Mouse (Mus musculus): ENCODE measurements around the gene Crabp1. TPM values are rescaled to one million over a fixed set of nuclear protein-coding genes. Genes with fewer than 3 reads are reported as not detected.

Crabp1 gene
- polyA plus RNA-seq, 1 experiment from 2014 or later = 4.1 TPM

DNA sequence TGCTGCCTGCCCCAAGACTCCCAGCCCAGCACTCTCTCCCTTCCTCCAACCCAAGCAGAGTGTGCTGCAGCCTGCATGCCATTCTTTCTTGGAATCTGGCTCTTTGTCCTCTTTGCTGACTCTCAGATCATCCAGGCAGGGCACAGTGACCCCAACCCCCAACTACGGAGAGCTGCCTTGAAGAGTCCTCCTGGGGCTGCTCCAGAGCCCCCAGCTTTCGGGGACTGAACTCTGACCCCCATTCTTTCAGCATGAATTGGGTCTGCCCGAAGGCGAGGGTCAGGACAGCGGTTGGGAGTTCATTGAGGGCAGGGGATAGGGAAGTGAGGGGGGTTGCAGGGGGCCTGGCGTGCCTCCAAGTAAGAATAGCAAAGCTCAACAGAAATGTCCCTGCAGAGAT, 5.0 kb upstream of the Crabp1 start:
- DNase-seq (ENCODE audit: low spot score) (no peak), ATAC-seq (ENCODE audit: low FRiP score, low TSS enrichment) (no peak)
- no peaks in the 10 kb centered on the region for H3K36me3 ChIP-seq (ENCODE audit: control insufficient read depth, insufficient read depth, low read length)
- WGBS = 32% methylated on average over 6 of the region's 6 CpGs
- H3K27me3 ChIP-seq (ENCODE audit: control insufficient read depth, insufficient read depth, low read length) = peaks cover 3% of the 10 kb centered on the region; the same call in 1 of the 2 replicates
- H3K9me3 ChIP-seq (ENCODE audit: control insufficient read depth, low read length) = no peaks in the 10 kb centered on the region
- TF ChIP-seq CTCF (IDR thresholded peaks at IDR 0.05; ENCODE audit: low read depth) = no peak
- no peak for TF ChIP-seq EP300 (optimal IDR thresholded peaks at IDR 0.05)
- H3K9ac ChIP-seq (ENCODE audit: low read length) = no peak overlapping the region
- H3K4me1 ChIP-seq (replicated peaks; ENCODE audit: control insufficient read depth, insufficient read depth) = no peaks in the 10 kb centered on the region
- H3K27ac ChIP-seq (replicated peaks) = no peak overlapping the region
- H3K4me2 ChIP-seq (replicated peaks; ENCODE audit: low read depth) = no peak overlapping the region
- no peak overlapping the region for H3K4me3 ChIP-seq (ENCODE audit: low read depth, low read length)

DNA sequence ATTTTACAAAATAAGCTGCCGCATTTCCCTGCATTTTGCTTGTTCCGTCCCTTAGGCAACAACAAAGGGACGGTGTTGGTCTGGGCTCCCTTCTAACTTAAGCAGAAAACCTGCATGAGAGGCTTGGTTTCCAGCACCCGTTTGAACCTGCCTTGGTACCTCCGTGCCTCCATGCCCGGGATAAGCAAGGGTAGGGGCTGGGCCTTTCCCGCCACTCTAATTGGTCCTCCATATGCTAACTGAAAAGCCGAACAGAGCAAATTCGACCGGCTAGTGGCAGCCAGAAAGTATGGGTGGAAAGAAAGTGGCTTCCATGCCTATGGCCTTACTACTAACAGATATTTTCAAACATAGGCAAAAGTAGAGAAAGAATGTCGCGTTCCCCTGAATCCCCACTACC, 457 bp upstream of the Crabp1 start:
- Histone ChIP-seq H3K4me1 (replicated peaks; ENCODE audit: control insufficient read depth, insufficient read depth) (0 out of 2 replicates have a peak, but pooled peaks cover 4% of the 10 kb centered on the region), H3K9me3 (ENCODE audit: control insufficient read depth, low read length) (no peaks in the 10 kb centered on the region), H3K9ac (ENCODE audit: low read length) (no peak overlapping the region), H3K27me3 (ENCODE audit: control insufficient read depth, insufficient read depth, low read length) (peaks cover 11% of the 10 kb centered on the region; the same call in 1 of the 2 replicates), H3K36me3 (ENCODE audit: control insufficient read depth, insufficient read depth, low read length) (no peaks in the 10 kb centered on the region), H3K4me3 (ENCODE audit: low read depth, low read length) (no peak overlapping the region), H3K4me2 (replicated peaks; ENCODE audit: low read depth) (no peak overlapping the region), H3K27ac (replicated peaks) (no peak overlapping the region)
- TF ChIP-seq CTCF (IDR thresholded peaks at IDR 0.05; ENCODE audit: low read depth) (no peak), EP300 (optimal IDR thresholded peaks at IDR 0.05) (no peak)
- ATAC-seq (ENCODE audit: low FRiP score, low TSS enrichment) (no peak), DNase-seq (ENCODE audit: low spot score) (no peak)
- WGBS = 32% methylated on average over 12 of the region's 12 CpGs

DNA sequence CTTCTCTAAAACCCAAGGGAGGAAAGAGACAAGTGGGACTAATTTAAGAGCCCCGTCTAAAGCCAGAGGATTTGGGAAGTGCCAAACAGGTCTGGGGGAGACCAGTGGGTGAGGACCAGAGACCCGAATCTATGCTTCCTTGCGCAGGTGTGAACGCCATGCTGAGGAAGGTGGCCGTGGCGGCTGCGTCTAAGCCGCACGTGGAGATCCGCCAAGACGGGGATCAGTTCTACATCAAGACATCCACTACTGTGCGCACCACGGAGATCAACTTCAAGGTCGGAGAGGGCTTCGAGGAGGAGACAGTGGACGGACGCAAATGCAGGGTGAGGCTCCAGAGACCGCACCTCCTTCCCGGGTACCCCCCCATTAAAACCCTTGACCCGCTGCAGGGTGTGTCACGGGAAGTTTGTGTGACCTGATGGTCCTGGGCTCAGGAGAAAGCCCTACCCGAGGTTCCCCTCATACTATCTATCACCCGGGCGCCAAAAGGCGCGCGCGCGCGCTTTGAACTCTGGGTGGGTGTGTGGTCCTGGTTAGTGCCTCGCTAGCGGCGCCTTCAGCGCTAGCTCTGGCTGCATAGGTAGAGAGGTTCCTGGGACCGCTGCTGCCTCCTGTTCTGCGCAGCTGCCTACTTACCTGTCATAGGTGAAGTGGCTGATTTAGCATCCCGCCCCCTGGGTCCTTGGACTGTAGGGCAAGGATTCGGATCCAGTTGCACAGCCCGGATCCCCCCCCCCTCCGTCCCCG, 963 bp downstream of the Crabp1 start:
- Histone ChIP-seq H3K9me3 (ENCODE audit: control insufficient read depth, low read length) (no peaks in the 10 kb centered on the region), H3K4me2 (replicated peaks; ENCODE audit: low read depth) (peak overlapping the region; percentile 53), H3K27ac (replicated peaks) (no peak overlapping the region), H3K36me3 (ENCODE audit: control insufficient read depth, insufficient read depth, low read length) (no peaks in the 10 kb centered on the region), H3K9ac (ENCODE audit: low read length) (no peak overlapping the region; the same call in 1 of the 2 replicates), H3K27me3 (ENCODE audit: control insufficient read depth, insufficient read depth, low read length) (peaks cover 11% of the 10 kb centered on the region; the same call in 1 of the 2 replicates), H3K4me1 (replicated peaks; ENCODE audit: control insufficient read depth, insufficient read depth) (0 out of 2 replicates have a peak, but pooled peaks cover 4% of the 10 kb centered on the region), H3K4me3 (ENCODE audit: low read depth, low read length) (peak overlapping the region; percentile 29)
- TF ChIP-seq CTCF (IDR thresholded peaks at IDR 0.05; ENCODE audit: low read depth) (no peak), EP300 (optimal IDR thresholded peaks at IDR 0.05) (no peak)
- ATAC-seq (ENCODE audit: low FRiP score, low TSS enrichment) = no peak
- 1% methylated on average over 41 of the region's 41 CpGs for whole genome bisulfite sequencing
- DNase-seq (ENCODE audit: low spot score) = no peak

- Histone ChIP-seq H3K4me1 (replicated peaks; ENCODE audit: control insufficient read depth, insufficient read depth) (0 out of 2 replicates have a peak, but pooled peaks cover 2% of the 10 kb centered on the region), H3K9ac (ENCODE audit: low read length) (no peak overlapping the region), H3K27ac (replicated peaks) (no peak overlapping the region), H3K9me3 (ENCODE audit: control insufficient read depth, low read length) (no peaks in the 10 kb centered on the region), H3K4me3 (ENCODE audit: low read depth, low read length) (no peak overlapping the region), H3K27me3 (ENCODE audit: control insufficient read depth, insufficient read depth, low read length) (peaks cover 6% of the 10 kb centered on the region; the same call in 1 of the 2 replicates), H3K4me2 (replicated peaks; ENCODE audit: low read depth) (no peak overlapping the region), H3K36me3 (ENCODE audit: control insufficient read depth, insufficient read depth, low read length) (no peaks in the 10 kb centered on the region)
- DNase-seq (ENCODE audit: low spot score) (no peak), ATAC-seq (ENCODE audit: low FRiP score, low TSS enrichment) (no peak)
- 41% methylated on average over 11 of the region's 11 CpGs for WGBS
- TF ChIP-seq CTCF (IDR thresholded peaks at IDR 0.05; ENCODE audit: low read depth) (no peak), EP300 (optimal IDR thresholded peaks at IDR 0.05) (no peak)
Measured at GRCm38 (mm10) chr9:54770140-54770780, 5.7 kb downstream of the Crabp1 start.

DNA sequence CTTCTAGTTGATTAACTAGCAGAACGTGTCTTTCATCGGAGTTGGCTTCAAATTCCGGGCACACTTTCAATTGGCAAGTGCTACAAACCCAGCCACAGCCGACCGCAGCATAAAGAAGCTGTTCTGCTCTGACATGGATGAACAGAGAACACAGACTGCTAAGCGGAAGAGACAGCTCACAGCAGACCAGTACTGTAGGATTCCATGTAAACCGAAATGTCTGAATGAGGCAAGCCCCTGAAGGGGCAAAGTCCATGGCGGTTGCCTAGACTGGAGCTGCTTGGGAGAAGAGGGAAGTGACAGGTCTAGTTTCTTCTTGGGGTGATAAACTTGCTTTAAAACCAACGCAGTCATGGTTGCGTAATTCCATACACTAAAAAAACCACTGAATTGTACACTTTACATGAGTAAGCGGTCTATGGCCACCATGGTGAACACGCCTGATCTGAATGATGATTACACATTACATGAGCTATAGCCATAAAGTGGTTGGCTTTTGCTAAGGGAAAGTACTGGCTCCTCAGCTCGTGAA, 12.0 kb downstream of the Crabp1 start:
- TF ChIP-seq EP300 (optimal IDR thresholded peaks at IDR 0.05) (no peak), CTCF (IDR thresholded peaks at IDR 0.05; ENCODE audit: low read depth) (no peak)
- WGBS = 74% methylated on average over 13 of the region's 13 CpGs
- DNase-seq (ENCODE audit: low spot score) (no peak), ATAC-seq (ENCODE audit: low FRiP score, low TSS enrichment) (no peak)
- no peaks in the 10 kb centered on the region for H3K9me3 ChIP-seq (ENCODE audit: control insufficient read depth, low read length)
- no peaks in the 10 kb centered on the region for H3K27me3 ChIP-seq (ENCODE audit: control insufficient read depth, insufficient read depth, low read length)
- no peak overlapping the region for H3K27ac ChIP-seq (replicated peaks)
- no peak overlapping the region for H3K4me2 ChIP-seq (replicated peaks; ENCODE audit: low read depth)
- no peaks in the 10 kb centered on the region for H3K36me3 ChIP-seq (ENCODE audit: control insufficient read depth, insufficient read depth, low read length)
- H3K4me1 ChIP-seq (replicated peaks; ENCODE audit: control insufficient read depth, insufficient read depth) = no peaks in the 10 kb centered on the region
- no peak overlapping the region for H3K4me3 ChIP-seq (ENCODE audit: low read depth, low read length)
- no peak overlapping the region for H3K9ac ChIP-seq (ENCODE audit: low read length)
